26 mouse cellular contexts compared by ENCODE assay signal in genomic region chr17:35085208-35085865, GRCm38 (mm10). TPM values are rescaled to one million over a fixed set of nuclear protein-coding genes. Genes with fewer than 3 reads are reported as not detected.
DNase-seq lines count a peak whose midpoint lies in the region; ATAC-seq and TF ChIP-seq lines count a peak whose summit lies in the region.
"Had no signal": no experiment of that assay in that cellular context is flagged by ENCODE, and none has a peak within 500 bp of the region (broad histone marks: within the 10 kb centered on the region; RNA-seq: fewer than 3 reads in every experiment).

TSS of gene Ly6g6f (minus strand) at chr17:35085610.

- 0 out of 2 replicates have a peak within 1 kb of the TSS, but pooled peaks have one; percentile 30 for H3K9ac ChIP-seq in embryonic facial prominence, embryonic 14.5 days (ENCODE audit: low read depth, low read length)
- H3K9ac ChIP-seq in liver, embryonic 11.5 days (ENCODE audit: low read depth, low read length) = no peak within 1 kb of the TSS
- no peak within 1 kb of the TSS; the same call in 1 of the 2 replicates for H3K9ac ChIP-seq in liver, embryonic 13.5 days
- H3K9ac ChIP-seq: embryonic facial prominence, embryonic 13.5 days; forebrain, postnatal 0 days; heart, embryonic 13.5 days; hindbrain, embryonic 14.5 days had no signal

- H3K27me3 ChIP-seq in embryonic facial prominence, embryonic 14.5 days (replicated peaks; ENCODE audit: control insufficient read depth, insufficient read depth, low read length) = no peaks in the 10 kb centered on the region
- peaks cover 4% of the 10 kb centered on the region; the same call in 1 of the 2 replicates for H3K27me3 ChIP-seq in embryonic facial prominence, embryonic 10.5 days (replicated peaks; ENCODE audit: low read depth, poor library complexity, severe bottlenecking)
- no peaks in the 10 kb centered on the region for H3K27me3 ChIP-seq in liver, embryonic 11.5 days (replicated peaks; ENCODE audit: control insufficient read depth, insufficient read depth, low read length)
- no peaks in the 10 kb centered on the region for H3K27me3 ChIP-seq in G1E (ENCODE audit: insufficient read depth, low read length)
- H3K27me3 ChIP-seq in liver, embryonic 13.5 days = 0 out of 2 replicates have a peak, but pooled peaks cover 4% of the 10 kb centered on the region
- H3K27me3 ChIP-seq: embryonic facial prominence, embryonic 13.5 days had no signal

- H3K4me1 ChIP-seq in embryonic facial prominence, embryonic 14.5 days (ENCODE audit: control insufficient read depth, insufficient read depth, low read length) = peaks cover 4% of the 10 kb centered on the region
- H3K4me1 ChIP-seq in embryonic facial prominence, embryonic 10.5 days = peaks cover 11% of the 10 kb centered on the region
- peaks cover 17% of the 10 kb centered on the region for H3K4me1 ChIP-seq in liver, embryonic 11.5 days (replicated peaks; ENCODE audit: control insufficient read depth, insufficient read depth, low read length)
- H3K4me1 ChIP-seq in G1E (ENCODE audit: insufficient read depth, low read depth, low read length) = peaks cover 64% of the 10 kb centered on the region
- peaks cover 37% of the 10 kb centered on the region for H3K4me1 ChIP-seq in liver, embryonic 13.5 days (replicated peaks)

- 79% methylated on average over 7 of the region's 7 CpGs for WGBS in embryonic facial prominence, embryonic 14.5 days
- 80% methylated on average over 7 of the region's 7 CpGs for WGBS in embryonic facial prominence, embryonic 10.5 days
- WGBS in liver, embryonic 11.5 days = 39% methylated on average over 7 of the region's 7 CpGs
- 40% methylated on average over 7 of the region's 7 CpGs for WGBS in liver, embryonic 13.5 days (ENCODE audit: insufficient replicate concordance)

- H3K27ac ChIP-seq in embryonic facial prominence, embryonic 14.5 days (replicated peaks; ENCODE audit: low read depth, low read length) = no peak within 1 kb of the TSS
- H3K27ac ChIP-seq in embryonic facial prominence, embryonic 10.5 days (replicated peaks) = no peak within 1 kb of the TSS
- no peak within 1 kb of the TSS; the same call in 1 of the 2 replicates for H3K27ac ChIP-seq in liver, embryonic 11.5 days (ENCODE audit: low read depth, low read length)
- peak within 1 kb of the TSS; percentile 43 for H3K27ac ChIP-seq in liver, embryonic 13.5 days
- H3K27ac ChIP-seq: embryonic facial prominence, embryonic 13.5 days; gastrocnemius, adult 2 months; heart, embryonic 13.5 days; hindbrain, embryonic 14.5 days; hindbrain, postnatal 0 days had no signal

- TF ChIP-seq CTCF in G1E (IDR thresholded peaks at IDR 0.05; ENCODE audit: low read depth, low read length) = no peak

- H3K9me3 ChIP-seq in embryonic facial prominence, embryonic 14.5 days (ENCODE audit: control insufficient read depth, low read length) = no peaks in the 10 kb centered on the region
- H3K9me3 ChIP-seq in embryonic facial prominence, embryonic 10.5 days = no peaks in the 10 kb centered on the region
- no peaks in the 10 kb centered on the region for H3K9me3 ChIP-seq in liver, embryonic 11.5 days (ENCODE audit: control insufficient read depth, low read length)
- H3K9me3 ChIP-seq in G1E (replicated peaks) = no peaks in the 10 kb centered on the region
- H3K9me3 ChIP-seq in liver, embryonic 13.5 days (replicated peaks) = no peaks in the 10 kb centered on the region
- H3K9me3 ChIP-seq: embryonic facial prominence, embryonic 13.5 days; heart, embryonic 13.5 days had no signal

- no peak within 1 kb of the TSS for H3K4me3 ChIP-seq in embryonic facial prominence, embryonic 14.5 days (ENCODE audit: low read depth, low read length)
- no peak within 1 kb of the TSS for H3K4me3 ChIP-seq in embryonic facial prominence, embryonic 10.5 days
- no peak within 1 kb of the TSS for H3K4me3 ChIP-seq in liver, embryonic 11.5 days (ENCODE audit: low read depth, low read length)
- H3K4me3 ChIP-seq in G1E (ENCODE audit: low read depth, low read length) = no peak within 1 kb of the TSS
- H3K4me3 ChIP-seq in liver, embryonic 13.5 days (replicated peaks) = no peak within 1 kb of the TSS
- H3K4me3 ChIP-seq: embryonic facial prominence, embryonic 13.5 days; gastrocnemius, adult 2 months; heart, embryonic 13.5 days had no signal

- H3K36me3 ChIP-seq in embryonic facial prominence, embryonic 14.5 days (ENCODE audit: control insufficient read depth, insufficient read depth, low read length) = no peaks in the 10 kb centered on the region
- no peaks in the 10 kb centered on the region for H3K36me3 ChIP-seq in embryonic facial prominence, embryonic 10.5 days (replicated peaks)
- H3K36me3 ChIP-seq in liver, embryonic 11.5 days (ENCODE audit: control insufficient read depth, insufficient read depth, low read length) = no peaks in the 10 kb centered on the region
- H3K36me3 ChIP-seq in G1E (replicated peaks) = peaks cover 3% of the 10 kb centered on the region
- H3K36me3 ChIP-seq in liver, embryonic 13.5 days = no peaks in the 10 kb centered on the region; the same call in 1 of the 2 replicates
- H3K36me3 ChIP-seq: embryonic facial prominence, embryonic 13.5 days; heart, embryonic 13.5 days had no signal

- DNase-seq in embryonic facial prominence, embryonic 14.5 days (ENCODE audit: low spot score) = no peak
- DNase-seq in embryonic facial prominence, embryonic 10.5 days (ENCODE audit: low spot score) = no peak
- no peak for DNase-seq in liver, embryonic 11.5 days (ENCODE audit: low spot score)
- DNase-seq in liver (no peak), G1E (ENCODE audit: low spot score) (no peak)
- DNase-seq in liver, embryonic 13.5 days = no peak
- DNase-seq: adrenal gland, adult 2 months; adrenal gland, postnatal 25 days; cerebellum, adult 2 months; cerebellum, adult 9-11 months; cerebellum, postnatal 25 days; forebrain, postnatal 0 days; gastrocnemius, adult 2 months; gastrocnemius, postnatal 14 days; heart, adult 11 months; heart, postnatal 14 days; heart, postnatal 4 days had no signal

- no peak for ATAC-seq in embryonic facial prominence, embryonic 14.5 days (ENCODE audit: low read depth)
- ATAC-seq in liver, embryonic 11.5 days (replicated peaks; ENCODE audit: low FRiP score) = no peak
- ATAC-seq in G1E (ENCODE audit: extremely low read depth, insufficient number of reproducible peaks, low FRiP score, poor library complexity, severe bottlenecking) = peak; percentile 38; the same call in 1 of the 2 replicates
- no peak for ATAC-seq in liver, embryonic 13.5 days (ENCODE audit: low read depth)
- ATAC-seq in erythroid progenitor cell, adult 5-6 weeks (replicated peaks; ENCODE audit: low FRiP score, poor library complexity, severe bottlenecking) = no peak
- ATAC-seq: forebrain, embryonic 14.5 days; forebrain, postnatal 0 days; hindbrain, postnatal 0 days; inflammation-experienced regulatory T-cells, adult 6 months had no signal

- no peak within 1 kb of the TSS for H3K4me2 ChIP-seq in embryonic facial prominence, embryonic 14.5 days (ENCODE audit: low read depth, low read length)
- no peak within 1 kb of the TSS for H3K4me2 ChIP-seq in liver, embryonic 11.5 days
- no peak within 1 kb of the TSS for H3K4me2 ChIP-seq in liver, embryonic 13.5 days
- H3K4me2 ChIP-seq: embryonic facial prominence, embryonic 13.5 days; heart, embryonic 13.5 days; hindbrain, embryonic 14.5 days had no signal

RNA-seq across cellular contexts. Expression of gene Ly6g6f, which starts in this region (rescaled TPM):
- polyA plus RNA-seq in embryonic facial prominence, embryonic 14.5 days (2014; fragmentation: Nextera tagmentation; extraction: Ambion mirVana) = 0.18 TPM in 1 of 2 replicates, not detected in the other
- polyA plus RNA-seq in embryonic facial prominence, embryonic 10.5 days (2016; fragmentation: Nextera tagmentation; extraction: Ambion mirVana) = 0.51 and 0.62 TPM in 2 replicates
- polyA plus RNA-seq in liver, embryonic 11.5 days (2014; fragmentation: Nextera tagmentation; extraction: Ambion mirVana) = 12.8 and 13.5 TPM in 2 replicates
- total RNA-seq in G1E (2014; fragmentation: Nextera tagmentation) (not detected in 2 replicates), G1E (2017) (0.23 and 0.27 TPM in 2 replicates)
- polyA plus RNA-seq in G1E (2012) = 0.10 and 0.24 TPM in 2 replicates
- polyA plus RNA-seq in liver, embryonic 13.5 days (2015; fragmentation: Nextera tagmentation; extraction: Ambion mirVana) = 7.2 and 7.3 TPM in 2 replicates
- total RNA-seq in erythroid progenitor cell, adult 5-6 weeks (2015; ENCODE audit: low replicate concordance) = 3.8 TPM in 1 of 2 replicates, not detected in the other
- not detected in 2 replicates for total RNA-seq in erythroid progenitor cell, adult 5-6 weeks (2017; ENCODE audit: low replicate concordance)
- total RNA-seq: adrenal gland, adult 2 months; adrenal gland, postnatal 25 days; common myeloid progenitor, adult 5-6 weeks; ES-E14; forebrain, postnatal 0 days; gastrocnemius, adult 2 months; gastrocnemius, postnatal 14 days; heart, postnatal 14 days; heart, postnatal 4 days; hindbrain, postnatal 0 days had no signal
- polyA plus RNA-seq: adrenal gland, adult 2 months; forebrain, postnatal 0 days; hindbrain, postnatal 0 days; inflammation-experienced regulatory T-cells, adult 6 months had no signal

Comparison
In these comparisons a context has a peak if more than half of its experiments do, and no peak if none do; other contexts are left out.
1. Peak in ATAC-seq in G1E; RNA of the gene not detected or under 1 TPM.